Mouse (Mus musculus) left cerebral cortex, postnatal 14 days (tissue): Measurements from ENCODE around the gene Mrpl48. TPM values are rescaled to one million over a fixed set of nuclear protein-coding genes. Genes with fewer than 3 reads are reported as not detected.

Experiments
- DNase-seq, 2 experiments: peaks; one replicate each; pipeline ENCODE4 v3.0.0; 2021 to 2022; ENCODE audit warnings: low spot score in 2 of 2, mixed read lengths in 1 of 2
- intact Hi-C: fragments of 180-260 bp; cut with DNase I; formaldehyde crosslinking; loops from one replicate; pipeline ENCODE4 v1.15.1; 2025
- total RNA-seq, 2 experiments: library from RNA; stranded (reverse); gene quantifications; 2 replicates each; pipeline ENCODE4 v1.2.3; 2021

The Mrpl48 gene
- total RNA-seq, 2 experiments from 2014 or later: 54.5 to 55.7 TPM

GRCm38 (mm10) chr7:100502374-100502922, 105.7 kb downstream of the Mrpl48 start:
- intact Hi-C loops: no loop called here
- DNase-seq: no peak

GRCm38 (mm10) chr7:100501844-100502373, 106.2 kb downstream of the Mrpl48 start:
- no peak for DNase-seq
- intact Hi-C loops: no loop called here

GRCm38 (mm10) chr7:100501027-100501843, 106.9 kb downstream of the Mrpl48 start:
- no peak for DNase-seq
- intact Hi-C loops: no loop called here

- DNase-seq: no peak
- intact Hi-C loops: no loop called here
Measured at GRCm38 (mm10) chr7:100500276-100500977, 107.7 kb downstream of the Mrpl48 start.

- DNase-seq: no peak
- intact Hi-C loops: no loop called here
Measured at GRCm38 (mm10) chr7:100499465-100499864, 108.6 kb downstream of the Mrpl48 start.

GRCm38 (mm10) chr7:100497982-100498381, 110.1 kb downstream of the Mrpl48 start:
- intact Hi-C loops: no loop called here
- DNase-seq: no peak

GRCm38 (mm10) chr7:100497402-100497801, 110.7 kb downstream of the Mrpl48 start:
- DNase-seq: no peak
- intact Hi-C loops: no loop called here

GRCm38 (mm10) chr7:100496791-100497190, 111.3 kb downstream of the Mrpl48 start:
- intact Hi-C loops: no loop called here
- DNase-seq: no peak

- DNase-seq: no peak
- intact Hi-C loops: no loop called here
Measured at GRCm38 (mm10) chr7:100496371-100496770, 111.7 kb downstream of the Mrpl48 start.

Other genes with a start within 250 kb of the Mrpl48 start
- 10 to 100 TPM; 16.9 to 18.2 TPM for gene C2cd3, start 236.1 kb downstream of the Mrpl48 start, total RNA-seq
- 100 to 1,000 TPM; 155 to 156 TPM for gene Ppme1, start 236.0 kb downstream of the Mrpl48 start, total RNA-seq
- gene Ucp3, start 135.3 kb downstream of the Mrpl48 start, total RNA-seq: 1 to 10 TPM; 1.2 to 1.7 TPM
- 10 to 100 TPM; 67.7 to 85.6 TPM for gene Ucp2, start 115.0 kb downstream of the Mrpl48 start, total RNA-seq
- under 1 TPM; 0.36 to 0.66 TPM for gene Dnajb13, start 93.3 kb downstream of the Mrpl48 start, total RNA-seq
- 10 to 100 TPM in 1 of 2 experiments, 1 to 10 TPM in 1; 9.4 to 10.6 TPM for gene Coa4, start 71.2 kb downstream of the Mrpl48 start, total RNA-seq
- 100 to 1,000 TPM; 389 to 396 TPM for gene Rab6a, start 891 bp downstream of the Mrpl48 start, total RNA-seq
- gene Plekhb1, start 54.1 kb upstream of the Mrpl48 start, total RNA-seq: 10 to 100 TPM; 41.6 to 54.0 TPM
- gene Fam168a, start 98.3 kb upstream of the Mrpl48 start, total RNA-seq: 100 to 1,000 TPM; 299 to 305 TPM